Mouse (Mus musculus) splenic B cell, adult 2 months (primary cell): ENCODE data around the gene Prdm1.
A peak's percentile ranks its signal among the peaks of the same experiment; 100 is the strongest.

Experiments used
- DNase-seq: peaks from one replicate; pipeline ENCODE4 v3.0.0-alpha.2; 2011; ENCODE audit warnings: low read depth, low spot score
- H3K27me3 ChIP-seq: 2 replicates; pipeline ENCODE4 v1.6.1; 2012; ENCODE audit warnings: mild to moderate bottlenecking, low read length, moderate library complexity, mixed read lengths; ENCODE audit not compliant: control insufficient read depth, poor library complexity, insufficient read depth, severe bottlenecking
- H3K36me3 ChIP-seq: 2 replicates; pipeline ENCODE4 v1.6.1; 2012; ENCODE audit warnings: mild to moderate bottlenecking, low read length, moderate library complexity, mixed read lengths; ENCODE audit not compliant: control insufficient read depth, poor library complexity, insufficient read depth, severe bottlenecking

The Prdm1 gene

GRCm38 (mm10) chr10:44477240-44477639 lies 51.1 kb downstream of the Prdm1 start:
- H3K36me3 ChIP-seq: no peaks in the 10 kb centered on the region
- no peaks in the 10 kb centered on the region for H3K27me3 ChIP-seq
- DNase-seq: no peak

GRCm38 (mm10) chr10:44476523-44476922 lies 51.8 kb downstream of the Prdm1 start:
- H3K27me3 ChIP-seq: no peaks in the 10 kb centered on the region
- no peak for DNase-seq
- no peaks in the 10 kb centered on the region for H3K36me3 ChIP-seq

- Histone ChIP-seq H3K27me3 (no peaks in the 10 kb centered on the region), H3K36me3 (no peaks in the 10 kb centered on the region)
- DNase-seq: no peak
These were observed 52.9 kb downstream of the Prdm1 start for GRCm38 (mm10) chr10:44475376-44475775.

GRCm38 (mm10) chr10:44474256-44474655 lies 54.0 kb downstream of the Prdm1 start:
- Histone ChIP-seq H3K27me3 (no peaks in the 10 kb centered on the region), H3K36me3 (no peaks in the 10 kb centered on the region)
- peak; percentile 4 for DNase-seq

GRCm38 (mm10) chr10:44465618-44466017 lies 62.7 kb downstream of the Prdm1 start:
- DNase-seq: no peak
- H3K36me3 ChIP-seq: no peaks in the 10 kb centered on the region; the same call in 1 of the 2 replicates
- H3K27me3 ChIP-seq: no peaks in the 10 kb centered on the region

GRCm38 (mm10) chr10:44464563-44464962 lies 63.7 kb downstream of the Prdm1 start:
- Histone ChIP-seq H3K27me3 (no peaks in the 10 kb centered on the region), H3K36me3 (no peaks in the 10 kb centered on the region; the same call in 1 of the 2 replicates)
- DNase-seq: no peak

- no peak for DNase-seq
- H3K36me3 ChIP-seq: no peaks in the 10 kb centered on the region; the same call in 1 of the 2 replicates
- no peaks in the 10 kb centered on the region for H3K27me3 ChIP-seq
These were observed 64.4 kb downstream of the Prdm1 start for GRCm38 (mm10) chr10:44463856-44464255.

- Histone ChIP-seq H3K36me3 (no peaks in the 10 kb centered on the region; the same call in 1 of the 2 replicates), H3K27me3 (no peaks in the 10 kb centered on the region)
- DNase-seq: no peak
These were observed 66.0 kb downstream of the Prdm1 start for GRCm38 (mm10) chr10:44462351-44462750.

- H3K36me3 ChIP-seq: no peaks in the 10 kb centered on the region; the same call in 1 of the 2 replicates
- H3K27me3 ChIP-seq: no peaks in the 10 kb centered on the region; the same call in 1 of the 2 replicates
- DNase-seq: no peak
These were observed 67.2 kb downstream of the Prdm1 start for GRCm38 (mm10) chr10:44461063-44461462.

GRCm38 (mm10) chr10:44460095-44460810 lies 68.0 kb downstream of the Prdm1 start:
- Histone ChIP-seq H3K36me3 (no peaks in the 10 kb centered on the region), H3K27me3 (no peaks in the 10 kb centered on the region; the same call in 1 of the 2 replicates)
- peak; percentile 83 for DNase-seq

- Histone ChIP-seq H3K27me3 (no peaks in the 10 kb centered on the region; the same call in 1 of the 2 replicates), H3K36me3 (no peaks in the 10 kb centered on the region)
- DNase-seq: peak; percentile 14
These were observed 68.8 kb downstream of the Prdm1 start for GRCm38 (mm10) chr10:44459321-44460000.

- H3K27me3 ChIP-seq: no peaks in the 10 kb centered on the region; the same call in 1 of the 2 replicates
- no peaks in the 10 kb centered on the region for H3K36me3 ChIP-seq
- DNase-seq: peak; percentile 90
These were observed 69.6 kb downstream of the Prdm1 start for GRCm38 (mm10) chr10:44458534-44459315.

GRCm38 (mm10) chr10:44457791-44458533 lies 70.3 kb downstream of the Prdm1 start:
- Histone ChIP-seq H3K27me3 (no peaks in the 10 kb centered on the region; the same call in 1 of the 2 replicates), H3K36me3 (no peaks in the 10 kb centered on the region)
- DNase-seq: no peak
